Mouse (Mus musculus) liver, adult (tissue): ENCODE measurements around the gene Gm28434.

ENCODE experiments used
- GATA4 ChIP-seq: IDR thresholded peaks from 2 replicates; pipeline ENCODE4 v1.6.1; 2014; ENCODE audit warnings: mild to moderate bottlenecking, low read length; ENCODE audit not compliant: insufficient replicate concordance

The Gm28434 gene

DNA sequence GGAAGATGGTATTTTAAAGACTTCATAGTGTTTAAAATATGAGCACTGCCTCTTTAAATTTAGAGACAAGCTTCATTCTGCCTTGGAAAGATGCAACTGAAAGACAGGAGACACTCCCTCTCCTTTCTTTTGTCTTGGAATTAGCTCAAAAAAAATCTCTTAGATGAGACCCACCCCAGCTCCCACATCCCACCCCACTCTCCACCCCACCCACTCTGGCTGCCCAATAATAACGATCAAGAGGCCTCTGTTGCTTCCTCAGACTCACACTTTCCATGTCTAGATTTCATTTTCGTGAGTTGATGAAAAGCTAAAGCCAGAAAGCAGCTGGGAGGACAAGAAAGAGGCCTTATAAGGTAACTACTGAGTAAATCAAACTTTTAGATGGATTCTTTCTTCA, at the start of gene Gm28434, which contains the start of gene 2310003L06Rik:
Gm28434 (plus strand) TSS at position 317 of the 400 bp plus-strand sequence.
2310003L06Rik (plus strand) TSS at position 259 of the 400 bp plus-strand sequence.
- no peak for TF ChIP-seq GATA4

DNA sequence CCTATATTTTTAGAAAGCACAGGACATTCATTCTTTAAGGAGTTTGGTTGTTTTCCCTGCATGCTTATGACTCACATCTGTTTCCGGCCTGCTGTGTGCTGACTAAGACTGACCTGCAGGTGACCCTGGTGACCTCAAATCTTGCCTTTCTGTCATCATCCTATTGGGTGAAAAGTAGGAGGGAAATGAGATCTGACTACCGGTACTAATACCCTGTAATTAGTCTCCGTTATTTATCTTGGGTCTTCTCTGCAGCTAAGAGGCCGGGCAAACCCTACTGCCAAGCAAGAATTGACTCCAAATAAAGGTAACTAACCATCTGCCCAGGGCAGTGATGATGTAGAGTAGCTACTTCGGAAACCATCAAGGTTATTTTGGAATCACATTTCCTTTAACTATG, 43.9 kb upstream of the Gm28434 start, which contains the start of gene Csn3:
Csn3 (plus strand) TSS at position 208 of the 400 bp plus-strand sequence.
- no peak for TF ChIP-seq GATA4

DNA sequence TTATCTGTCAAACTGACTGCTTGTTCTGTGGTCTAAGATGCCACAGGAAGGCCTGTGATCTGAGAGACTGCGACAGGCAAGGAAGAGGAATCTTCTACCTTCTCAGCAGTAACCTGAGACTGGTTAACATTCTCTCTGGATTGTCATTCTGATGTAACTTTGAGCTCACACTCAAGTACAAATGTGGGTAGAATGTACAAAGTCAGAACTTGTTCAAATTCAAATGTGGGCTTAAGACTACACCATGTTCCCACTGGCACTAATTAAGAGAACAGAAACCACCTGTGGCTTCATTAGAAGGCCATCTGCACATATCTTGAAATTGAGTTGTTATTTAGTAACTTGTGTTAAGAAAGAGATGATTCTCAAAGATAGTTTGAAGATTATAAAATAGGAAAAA, 37.7 kb upstream of the Gm28434 start:
- TF ChIP-seq GATA4 = no peak

GRCm38 (mm10) chr5:87940752-87941151, 28.6 kb upstream of the Gm28434 start:
- TF ChIP-seq GATA4 = no peak

- no peak for TF ChIP-seq GATA4
Observed at GRCm38 (mm10) chr5:87942515-87942914, 26.8 kb upstream of the Gm28434 start.

GRCm38 (mm10) chr5:87951836-87952235, 17.5 kb upstream of the Gm28434 start:
- TF ChIP-seq GATA4 = no peak

- no peak for TF ChIP-seq GATA4
Observed at GRCm38 (mm10) chr5:87979139-87979538, 9.8 kb downstream of the Gm28434 start, which contains the start of gene Cabs1. Gene Cabs1 (plus strand): TSS chr5:87979439.

- no peak for TF ChIP-seq GATA4
Observed at GRCm38 (mm10) chr5:87982468-87983214, 13.3 kb downstream of the Gm28434 start.

GRCm38 (mm10) chr5:88002249-88002648, 32.9 kb downstream of the Gm28434 start, which contains the start of gene Smr3a:
Gene Smr3a (plus strand): TSS chr5:88002549.
- no peak for TF ChIP-seq GATA4

DNA sequence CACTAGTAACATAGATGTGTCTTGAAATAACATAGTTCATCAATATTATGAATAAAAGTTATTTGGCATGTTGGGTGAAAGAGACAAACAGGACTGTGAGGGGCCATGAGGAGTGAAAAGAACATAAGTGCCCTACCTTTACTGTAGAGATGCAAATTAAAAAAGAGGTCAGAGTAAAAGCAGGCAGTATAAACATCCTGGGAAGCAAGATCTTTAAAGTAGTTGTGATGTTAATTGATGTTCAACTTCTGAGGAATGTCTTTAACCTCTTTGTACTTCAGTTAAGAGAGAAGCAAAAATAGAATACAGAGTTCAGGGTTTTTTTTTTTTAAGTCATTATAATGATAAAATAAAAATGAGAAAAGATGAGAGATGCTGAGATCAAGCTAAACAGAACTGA, 35.9 kb downstream of the Gm28434 start:
- TF ChIP-seq GATA4 = no peak
